In genomic region chr9:14559996-14560395, GRCm38 (mm10) we compare ENCODE assay signal across 17 mouse cellular contexts. TPM values are rescaled to one million over a fixed set of nuclear protein-coding genes. Genes with fewer than 3 reads are reported as not detected.
A peak's percentile ranks its signal among the peaks of the same experiment; 100 is the strongest.
DNase-seq lines count a peak whose midpoint lies in the region; ATAC-seq and TF ChIP-seq lines count a peak whose summit lies in the region.
"Had no signal": no experiment of that assay in that cellular context is flagged by ENCODE, and none has a peak within 500 bp of the region (broad histone marks: within the 10 kb centered on the region; RNA-seq: fewer than 3 reads in every experiment).

No protein-coding gene starts in this region.

- H3K4me2 ChIP-seq in hindbrain, embryonic 13.5 days = no peak overlapping the region
- no peak overlapping the region for H3K4me2 ChIP-seq in limb, embryonic 15.5 days
- H3K4me2 ChIP-seq in stomach, postnatal 0 days (replicated peaks; ENCODE audit: low read depth) = no peak overlapping the region
- H3K4me2 ChIP-seq: heart, embryonic 15.5 days; lung, embryonic 14.5 days had no signal

- no peak for TF ChIP-seq EP300 in stomach, postnatal 0 days (optimal IDR thresholded peaks at IDR 0.05)

- WGBS in hindbrain, embryonic 13.5 days = 93% methylated on average over 9 of the region's 9 CpGs
- WGBS in hindbrain, embryonic 10.5 days = 89% methylated on average over 9 of the region's 9 CpGs
- WGBS in limb, embryonic 15.5 days = 78% methylated on average over 9 of the region's 9 CpGs
- WGBS in limb, embryonic 10.5 days = 96% methylated on average over 9 of the region's 9 CpGs
- 70% methylated on average over 9 of the region's 9 CpGs for WGBS in stomach, postnatal 0 days

- ATAC-seq in hindbrain, embryonic 13.5 days (ENCODE audit: low FRiP score) = no peak
- no peak for ATAC-seq in limb, embryonic 15.5 days (ENCODE audit: insufficient number of reproducible peaks, low FRiP score, low TSS enrichment, low read depth)
- ATAC-seq in stomach, postnatal 0 days (ENCODE audit: low FRiP score, low TSS enrichment) = peak; percentile 17; the same call in 1 of the 2 replicates
- ATAC-seq: activated CD4-positive, CD25-positive, alpha-beta regulatory T cell, adult 4 months; forebrain, embryonic 14.5 days had no signal

- no peak for DNase-seq in hindbrain, embryonic 10.5 days (ENCODE audit: low spot score)
- no peak for DNase-seq in limb, embryonic 10.5 days (ENCODE audit: low spot score)
- peak; percentile 53 for DNase-seq in brain, adult 2 months (ENCODE audit: low read depth, low spot score)
- no peak for DNase-seq in stomach, postnatal 0 days (ENCODE audit: low spot score)
- no peak for DNase-seq in thymus, adult 18-20 months
- DNase-seq: adrenal gland, adult 8-10 months; cerebellum, adult 18-20 months; cerebellum, postnatal 14 days; heart, postnatal 36 days; lung, embryonic 14.5 days; midbrain, embryonic 14.5 days had no signal

- no peaks in the 10 kb centered on the region for H3K27me3 ChIP-seq in hindbrain, embryonic 13.5 days
- no peaks in the 10 kb centered on the region for H3K27me3 ChIP-seq in hindbrain, embryonic 10.5 days (ENCODE audit: insufficient read depth, poor library complexity, severe bottlenecking)
- H3K27me3 ChIP-seq in limb, embryonic 15.5 days = no peaks in the 10 kb centered on the region
- no peaks in the 10 kb centered on the region for H3K27me3 ChIP-seq in limb, embryonic 10.5 days (ENCODE audit: low read depth, poor library complexity, severe bottlenecking)
- H3K27me3 ChIP-seq in stomach, postnatal 0 days (ENCODE audit: control insufficient read depth, insufficient read depth, low read length) = no peaks in the 10 kb centered on the region
- H3K27me3 ChIP-seq: heart, embryonic 15.5 days had no signal

- no peak overlapping the region for H3K27ac ChIP-seq in hindbrain, embryonic 13.5 days
- H3K27ac ChIP-seq in hindbrain, embryonic 10.5 days = no peak overlapping the region
- H3K27ac ChIP-seq in limb, embryonic 15.5 days = peak overlapping the region; percentile 8; the same call in 1 of the 2 replicates
- no peak overlapping the region for H3K27ac ChIP-seq in limb, embryonic 10.5 days
- H3K27ac ChIP-seq in stomach, postnatal 0 days (replicated peaks) = no peak overlapping the region
- H3K27ac ChIP-seq: heart, embryonic 15.5 days; liver, embryonic 14.5 days had no signal

- H3K9ac ChIP-seq in hindbrain, embryonic 13.5 days = 0 out of 2 replicates have a peak overlapping the region, but pooled peaks have one; percentile 26
- H3K9ac ChIP-seq in limb, embryonic 15.5 days = no peak overlapping the region
- H3K9ac ChIP-seq in stomach, postnatal 0 days (ENCODE audit: low read length) = no peak overlapping the region
- H3K9ac ChIP-seq: heart, embryonic 15.5 days; liver, embryonic 14.5 days; lung, embryonic 14.5 days had no signal

- TF ChIP-seq CTCF in stomach, postnatal 0 days (IDR thresholded peaks at IDR 0.05; ENCODE audit: low read depth) = no peak

- H3K4me3 ChIP-seq in hindbrain, embryonic 13.5 days = no peak overlapping the region
- no peak overlapping the region for H3K4me3 ChIP-seq in hindbrain, embryonic 10.5 days
- H3K4me3 ChIP-seq in limb, embryonic 15.5 days = no peak overlapping the region
- H3K4me3 ChIP-seq in limb, embryonic 10.5 days = no peak overlapping the region
- no peak overlapping the region for H3K4me3 ChIP-seq in stomach, postnatal 0 days (ENCODE audit: low read depth, low read length)
- H3K4me3 ChIP-seq: heart, embryonic 15.5 days had no signal

- H3K9me3 ChIP-seq in hindbrain, embryonic 13.5 days = no peaks in the 10 kb centered on the region
- H3K9me3 ChIP-seq in hindbrain, embryonic 10.5 days = no peaks in the 10 kb centered on the region
- no peaks in the 10 kb centered on the region for H3K9me3 ChIP-seq in limb, embryonic 15.5 days
- H3K9me3 ChIP-seq in limb, embryonic 10.5 days (replicated peaks) = no peaks in the 10 kb centered on the region
- H3K9me3 ChIP-seq in stomach, postnatal 0 days (ENCODE audit: control insufficient read depth, low read length) = no peaks in the 10 kb centered on the region
- H3K9me3 ChIP-seq: heart, embryonic 15.5 days had no signal

- peaks cover 88% of the 10 kb centered on the region for H3K36me3 ChIP-seq in hindbrain, embryonic 13.5 days
- peaks cover 96% of the 10 kb centered on the region for H3K36me3 ChIP-seq in hindbrain, embryonic 10.5 days
- peaks cover 95% of the 10 kb centered on the region for H3K36me3 ChIP-seq in limb, embryonic 15.5 days
- peaks cover 100% of the 10 kb centered on the region for H3K36me3 ChIP-seq in limb, embryonic 10.5 days
- H3K36me3 ChIP-seq in stomach, postnatal 0 days (ENCODE audit: control insufficient read depth, insufficient read depth, low read length) = peaks cover 19% of the 10 kb centered on the region; the same call in 1 of the 2 replicates

- H3K4me1 ChIP-seq in hindbrain, embryonic 13.5 days (replicated peaks) = no peaks in the 10 kb centered on the region
- peaks cover 7% of the 10 kb centered on the region; the same call in 1 of the 2 replicates for H3K4me1 ChIP-seq in hindbrain, embryonic 10.5 days (replicated peaks)
- H3K4me1 ChIP-seq in limb, embryonic 15.5 days = peaks cover 2% of the 10 kb centered on the region; the same call in 1 of the 2 replicates
- no peaks in the 10 kb centered on the region for H3K4me1 ChIP-seq in limb, embryonic 10.5 days
- H3K4me1 ChIP-seq in stomach, postnatal 0 days (replicated peaks; ENCODE audit: control insufficient read depth, insufficient read depth) = no peaks in the 10 kb centered on the region
- H3K4me1 ChIP-seq: heart, embryonic 15.5 days had no signal

RNA-seq across cellular contexts. Expression of gene Cwc15, which starts 59.6 kb away (rescaled TPM):
- 163 and 174 TPM in 2 replicates for polyA plus RNA-seq in hindbrain, embryonic 13.5 days (2015; fragmentation: Nextera tagmentation; extraction: Ambion mirVana)
- polyA plus RNA-seq in hindbrain, embryonic 10.5 days (2016; fragmentation: Nextera tagmentation; extraction: Ambion mirVana) = 181 and 193 TPM in 2 replicates
- 143 and 154 TPM in 2 replicates for polyA plus RNA-seq in limb, embryonic 15.5 days (2015; fragmentation: Nextera tagmentation; extraction: Ambion mirVana)
- polyA plus RNA-seq in limb, embryonic 10.5 days (2016; fragmentation: Nextera tagmentation; extraction: Ambion mirVana) = 179 and 185 TPM in 2 replicates
- polyA plus RNA-seq in stomach, postnatal 0 days (2015; fragmentation: Nextera tagmentation; extraction: Ambion mirVana) = 115 and 120 TPM in 2 replicates

RNA-seq across cellular contexts. Expression of gene Kdm4d, which starts 59.7 kb away (rescaled TPM):
- polyA plus RNA-seq in hindbrain, embryonic 13.5 days (2015; fragmentation: Nextera tagmentation; extraction: Ambion mirVana) = 0.36 and 0.58 TPM in 2 replicates
- polyA plus RNA-seq in hindbrain, embryonic 10.5 days (2016; fragmentation: Nextera tagmentation; extraction: Ambion mirVana) = 0.31 and 0.33 TPM in 2 replicates
- 0.29 and 0.32 TPM in 2 replicates for polyA plus RNA-seq in limb, embryonic 15.5 days (2015; fragmentation: Nextera tagmentation; extraction: Ambion mirVana)
- polyA plus RNA-seq in limb, embryonic 10.5 days (2016; fragmentation: Nextera tagmentation; extraction: Ambion mirVana) = 0.09 and 0.28 TPM in 2 replicates
- 0.16 and 0.21 TPM in 2 replicates for polyA plus RNA-seq in stomach, postnatal 0 days (2015; fragmentation: Nextera tagmentation; extraction: Ambion mirVana)
